Mouse (Mus musculus): Measurements from ENCODE around the gene Cdcp1. TPM values are rescaled to one million over a fixed set of nuclear protein-coding genes. Genes with fewer than 3 reads are reported as not detected.

Gene Cdcp1
- not detected for total RNA-seq (2021)
- long read RNA-seq, experiment 1, partial matches to known transcripts, result 0 of 1 reads
- long read RNA-seq, experiment 1, other reads (novel, unspliced or antisense), result 1 of 1 reads
- long read RNA-seq, experiment 2, result 0 reads

DNA sequence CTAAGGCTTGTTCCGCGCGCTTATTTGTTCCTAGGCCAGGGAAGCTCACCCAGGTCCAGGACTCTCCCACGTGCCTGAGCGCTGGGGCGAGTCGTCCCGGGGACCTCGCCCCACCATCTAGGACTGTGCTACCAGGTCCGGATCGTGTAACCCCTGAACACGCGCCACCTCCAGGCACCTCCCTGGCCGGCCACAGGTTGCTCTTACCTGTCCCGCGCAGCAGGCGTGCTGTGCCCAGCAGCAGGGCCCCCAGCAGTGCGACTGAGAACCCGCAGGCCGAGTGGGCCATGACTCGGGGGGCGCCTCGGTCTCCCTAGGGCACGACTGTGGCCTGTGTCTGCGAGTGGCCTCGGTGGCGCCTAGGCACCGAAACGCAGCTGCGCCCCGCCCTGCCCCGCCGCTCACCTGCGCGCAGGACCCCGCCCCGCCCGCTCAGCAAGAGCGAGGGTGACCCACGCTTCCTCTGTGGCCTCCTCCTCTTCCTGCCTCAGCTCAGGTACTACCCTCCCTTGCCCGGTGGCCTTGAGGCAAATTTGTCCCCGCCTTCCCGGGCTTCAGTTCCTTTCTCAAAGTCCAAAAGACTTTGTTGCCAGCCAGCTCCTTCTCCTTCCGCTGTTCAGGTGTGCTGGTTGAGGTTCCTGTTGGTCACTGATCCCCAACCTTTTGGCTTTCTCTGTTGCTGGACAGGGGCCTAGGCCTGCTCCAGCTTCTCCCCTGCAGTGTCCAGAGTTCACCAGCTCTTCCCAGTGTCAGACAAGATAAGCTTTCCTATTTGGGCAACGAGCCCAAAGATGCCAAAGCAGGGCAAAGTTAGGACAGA is at the start of gene Cdcp1:
Cdcp1 (minus strand) TSS at position 418 of the 820 bp plus-strand sequence.
- DNase-seq (ENCODE audit: low spot score in 2 of 2), result no peak

DNA sequence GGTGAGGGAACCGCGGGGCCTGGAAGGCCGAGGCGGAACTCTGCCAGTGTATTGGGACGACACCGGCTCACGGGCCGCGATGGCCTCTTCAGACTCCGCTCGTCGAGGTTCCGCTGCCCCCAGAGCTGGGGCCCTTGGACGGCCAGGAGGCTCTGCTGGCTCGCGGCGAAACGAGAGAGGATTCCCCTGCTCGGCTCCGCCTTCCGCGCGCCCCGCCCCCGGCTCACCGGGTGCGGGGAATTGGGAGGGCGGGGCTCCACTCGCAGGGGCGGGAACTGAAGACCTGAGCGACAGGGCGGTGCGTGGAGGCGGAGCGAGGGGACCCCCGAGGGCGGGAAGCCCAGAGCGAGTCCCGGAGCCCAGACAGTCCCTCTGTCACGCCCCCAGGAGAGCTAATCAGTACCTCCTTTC is 44.8 kb upstream of the Cdcp1 start, which contains the start of gene Tmem158:
Tmem158 (minus strand) TSS at position 154 of the 411 bp plus-strand sequence.
- DNase-seq (ENCODE audit: low spot score in 2 of 2), result peak; percentile 58 to 80

DNA sequence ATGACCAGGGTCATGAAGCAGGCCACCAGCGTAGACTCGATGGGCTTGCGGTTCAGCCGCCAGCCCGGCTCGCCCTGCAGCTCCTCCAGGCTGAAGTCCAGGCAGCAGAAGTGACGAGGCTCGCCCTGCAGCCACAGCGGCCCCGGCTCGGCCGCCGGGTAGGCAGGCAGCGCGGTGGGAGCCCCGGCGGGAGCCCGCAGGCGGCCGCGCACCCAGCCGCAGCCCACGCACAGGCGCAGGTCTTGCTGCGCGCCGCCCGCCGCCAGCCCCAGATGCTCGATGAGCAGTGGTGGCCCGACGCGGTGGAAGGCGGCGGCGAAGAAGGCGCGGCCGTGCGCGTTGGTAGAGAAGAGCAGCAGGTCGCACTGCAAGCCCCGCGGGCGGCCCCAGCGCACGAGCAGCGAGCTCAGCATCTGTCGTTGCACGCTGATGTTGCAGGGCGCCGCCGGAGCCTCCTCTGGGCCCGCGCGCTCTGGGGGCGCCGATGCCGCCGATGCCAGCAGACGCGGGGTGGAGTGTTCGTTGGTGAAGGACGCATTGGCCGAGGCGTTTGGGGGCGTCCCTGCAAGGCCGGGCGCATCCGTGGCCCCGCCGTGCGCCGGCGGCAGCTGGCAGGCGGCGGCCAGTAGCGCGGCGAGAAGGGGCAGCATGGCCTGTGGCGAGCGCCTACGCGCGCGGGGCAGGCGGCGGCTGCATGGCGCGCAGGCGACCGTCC is 44.2 kb upstream of the Cdcp1 start:
- peak; percentile 35 to 62 for DNase-seq (ENCODE audit: low spot score in 2 of 2)

DNA sequence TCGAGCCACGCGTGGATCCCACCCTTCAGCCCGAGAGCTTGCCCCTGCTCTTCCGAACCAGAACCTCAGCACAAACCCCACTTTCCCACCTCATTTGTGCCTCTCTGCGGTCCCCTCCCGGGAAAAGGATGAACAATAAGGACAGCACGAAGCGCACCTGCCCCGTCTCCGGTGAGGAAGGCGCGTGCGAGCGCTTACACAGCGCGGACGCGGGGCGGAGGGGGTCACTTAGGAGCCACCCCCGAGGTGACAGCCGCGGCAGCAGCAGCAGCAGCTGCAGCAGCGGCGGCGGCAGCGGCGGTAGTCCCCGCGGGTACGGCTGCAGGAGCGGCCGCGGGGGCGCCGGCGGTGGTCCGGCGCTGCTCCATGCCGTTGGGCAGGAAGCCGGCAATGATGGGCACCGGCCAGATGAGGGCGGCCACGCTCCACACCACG is 43.6 kb upstream of the Cdcp1 start:
- DNase-seq (ENCODE audit: low spot score in 2 of 2), result peak; percentile 73 to 84

DNA sequence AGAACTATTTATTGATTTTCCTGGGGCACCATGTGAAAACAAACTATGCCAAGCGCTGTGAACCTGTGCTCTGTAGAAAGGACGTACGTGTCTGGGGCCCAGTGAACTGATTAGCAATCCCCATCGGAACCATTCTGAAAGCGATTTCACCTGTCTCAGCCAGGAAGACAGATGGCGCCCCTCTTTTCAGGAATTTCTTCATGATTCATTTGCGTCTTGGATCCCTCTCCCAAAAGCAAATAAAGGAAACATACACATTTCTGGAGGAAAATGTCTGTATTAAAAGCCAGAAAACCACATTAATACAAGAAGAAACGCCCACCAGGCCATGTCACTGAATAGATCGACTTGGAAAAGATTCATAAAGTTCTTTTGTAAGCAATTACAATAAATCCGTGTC is 43.0 kb upstream of the Cdcp1 start:
- no peak for DNase-seq (ENCODE audit: low spot score in 2 of 2)

DNA sequence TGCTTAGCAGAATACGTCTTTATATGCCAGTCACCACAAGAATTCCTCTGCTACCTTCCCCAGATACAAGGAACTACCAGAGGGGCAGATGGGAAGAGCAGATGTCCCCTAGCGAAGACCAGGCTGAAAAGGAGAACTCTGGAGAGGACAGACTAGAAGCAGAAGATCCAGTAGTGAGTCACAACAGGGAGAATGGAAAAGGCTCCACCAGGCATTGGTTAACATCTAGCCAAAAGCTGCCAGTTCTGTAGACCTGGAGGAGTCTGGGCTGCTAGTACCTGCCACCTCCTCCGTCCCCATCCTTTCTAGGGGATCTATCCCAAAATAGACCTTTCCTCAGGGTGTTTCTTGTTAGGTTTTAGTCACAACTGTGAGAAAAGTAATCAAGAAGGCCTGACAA is 39.9 kb upstream of the Cdcp1 start:
- DNase-seq (ENCODE audit: low spot score in 2 of 2), result no peak

DNA sequence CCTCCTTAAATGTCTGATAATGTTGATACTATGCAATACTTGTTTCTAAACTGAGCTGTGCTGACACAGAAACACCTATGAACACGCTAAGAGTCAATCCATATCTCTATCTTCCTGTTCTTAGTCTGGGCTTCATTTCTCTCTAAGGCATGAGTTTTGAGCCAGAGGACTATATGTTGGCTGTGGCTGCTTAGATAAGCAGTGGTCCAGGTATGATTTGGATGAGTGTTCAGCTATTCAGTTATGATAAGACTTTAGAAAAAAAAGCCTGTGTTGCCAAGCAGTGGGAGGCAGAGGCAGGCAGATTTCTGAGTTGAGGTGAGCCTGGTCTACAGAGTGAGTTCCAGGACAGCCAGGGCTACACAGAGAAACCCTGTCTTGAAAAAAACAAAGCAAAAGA is 32.2 kb upstream of the Cdcp1 start:
- no peak for DNase-seq (ENCODE audit: low spot score in 2 of 2)

DNA sequence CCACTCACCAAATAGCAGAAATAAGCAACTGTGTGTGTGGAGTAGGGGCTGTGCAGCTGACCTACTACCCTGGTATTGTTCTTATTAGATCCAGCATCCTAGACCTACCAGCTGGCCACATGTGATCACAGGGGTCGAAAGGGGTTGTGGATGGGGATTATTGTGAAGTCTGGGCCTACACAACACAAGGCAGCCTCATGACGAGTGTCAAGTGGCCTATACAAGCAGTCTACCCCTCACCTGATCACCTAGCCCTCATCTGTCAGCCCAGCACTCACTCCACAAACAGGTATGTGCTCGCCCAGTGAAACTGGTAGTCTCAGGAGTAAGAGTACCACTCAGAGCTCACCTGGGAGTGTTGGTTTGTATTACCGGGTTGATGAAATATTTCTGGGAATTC is 29.3 kb upstream of the Cdcp1 start:
- DNase-seq (ENCODE audit: low spot score in 2 of 2), result no peak

DNA sequence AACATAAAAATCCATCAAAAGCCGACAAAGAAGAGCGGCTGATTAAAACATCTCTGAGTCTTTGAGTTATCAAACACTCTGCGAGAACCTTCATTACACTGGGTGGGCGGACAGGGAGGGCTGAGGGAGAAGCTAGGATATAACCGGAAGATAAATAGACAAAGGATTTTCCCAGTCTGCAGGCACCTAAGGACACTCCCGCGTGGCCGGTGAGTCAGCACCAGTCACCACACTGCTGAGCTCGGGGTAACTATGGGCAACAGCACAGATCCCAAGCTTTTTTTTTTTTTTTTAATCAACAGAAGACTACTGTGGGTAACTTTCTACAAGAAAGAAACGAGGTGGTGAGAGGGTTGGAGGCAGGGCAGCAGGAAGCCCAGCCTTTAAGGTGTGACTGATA is 28.1 kb upstream of the Cdcp1 start:
- DNase-seq (ENCODE audit: low spot score in 2 of 2), result no peak

DNA sequence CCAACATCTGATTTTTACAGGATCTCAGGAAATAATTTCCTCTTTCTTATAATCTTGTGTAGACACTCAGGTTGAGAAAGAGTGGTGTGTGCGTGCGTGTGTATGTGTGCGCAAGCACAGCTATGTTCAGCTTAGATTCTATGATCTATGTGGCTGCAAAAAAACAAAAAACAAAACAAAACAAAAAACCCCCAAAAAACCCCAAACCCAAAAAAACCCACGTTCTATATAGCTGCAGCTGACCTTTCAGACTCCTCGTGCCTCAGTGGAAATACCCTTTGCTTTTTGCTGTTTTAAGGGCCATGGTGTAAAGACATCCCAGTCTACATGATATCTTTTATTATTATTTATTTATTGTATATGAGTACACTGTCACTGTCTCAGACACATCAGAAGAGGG is 25.4 kb upstream of the Cdcp1 start:
- no peak for DNase-seq (ENCODE audit: low spot score in 2 of 2)

DNA sequence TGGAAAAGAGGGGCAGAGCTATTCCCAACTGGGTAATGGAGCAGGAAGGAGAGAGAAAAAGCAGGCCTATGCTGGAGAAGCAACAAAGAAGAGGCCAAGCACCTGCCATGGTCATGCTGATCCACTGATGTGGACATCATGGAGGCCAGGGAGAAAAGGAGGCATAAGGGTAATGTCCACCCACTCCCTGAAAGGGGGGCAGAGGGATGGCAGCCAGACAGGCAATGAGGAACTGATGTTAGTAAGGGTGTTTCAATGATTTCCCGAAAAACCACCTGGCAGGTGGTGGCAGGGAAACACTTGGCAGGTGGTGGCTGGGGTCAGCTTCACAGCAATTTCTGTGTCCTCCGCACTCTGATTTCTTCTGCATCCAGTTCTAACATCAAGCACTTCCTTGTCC is 24.9 kb upstream of the Cdcp1 start:
- no peak for DNase-seq (ENCODE audit: low spot score in 2 of 2)

DNA sequence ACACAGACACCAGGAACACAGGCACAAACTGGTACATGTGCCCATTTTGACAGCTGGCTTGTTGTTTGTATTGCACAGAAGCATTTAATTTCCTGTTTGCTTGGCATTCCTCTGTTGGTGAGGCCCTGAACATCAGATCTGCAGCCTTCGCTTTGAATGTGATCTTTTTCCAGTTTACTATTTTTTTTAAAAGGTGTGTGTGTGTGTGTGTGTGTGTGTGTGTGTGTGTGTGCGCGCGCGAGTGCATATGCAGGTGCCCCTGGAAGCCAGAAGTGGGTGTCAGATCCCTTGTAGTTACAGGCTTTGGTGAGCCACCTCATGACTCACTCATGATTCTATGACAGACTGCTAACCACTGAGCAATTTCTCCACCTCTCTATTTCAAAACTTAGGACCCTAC is 24.4 kb upstream of the Cdcp1 start:
- DNase-seq (ENCODE audit: low spot score in 2 of 2), result no peak

DNA sequence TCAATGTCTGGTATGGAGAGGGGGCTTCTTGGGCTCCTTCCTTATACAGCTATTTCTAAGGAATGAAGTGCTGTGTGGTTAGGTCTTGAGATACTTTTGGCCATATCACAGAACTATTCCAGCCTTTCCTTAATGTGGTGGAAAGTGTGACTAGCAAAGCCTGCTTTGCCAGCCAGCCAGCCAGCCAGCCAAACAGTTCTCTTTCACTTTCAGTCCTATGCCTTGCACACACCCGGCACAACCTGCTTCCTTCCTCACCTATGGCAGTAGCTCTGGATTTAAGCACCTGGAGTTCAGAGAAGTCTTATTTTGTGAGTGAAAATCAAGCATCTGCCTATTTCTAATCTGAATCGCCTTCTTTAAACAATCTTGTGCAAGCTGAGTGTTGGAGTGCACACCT is 23.8 kb upstream of the Cdcp1 start:
- DNase-seq (ENCODE audit: low spot score in 2 of 2), result no peak

DNA sequence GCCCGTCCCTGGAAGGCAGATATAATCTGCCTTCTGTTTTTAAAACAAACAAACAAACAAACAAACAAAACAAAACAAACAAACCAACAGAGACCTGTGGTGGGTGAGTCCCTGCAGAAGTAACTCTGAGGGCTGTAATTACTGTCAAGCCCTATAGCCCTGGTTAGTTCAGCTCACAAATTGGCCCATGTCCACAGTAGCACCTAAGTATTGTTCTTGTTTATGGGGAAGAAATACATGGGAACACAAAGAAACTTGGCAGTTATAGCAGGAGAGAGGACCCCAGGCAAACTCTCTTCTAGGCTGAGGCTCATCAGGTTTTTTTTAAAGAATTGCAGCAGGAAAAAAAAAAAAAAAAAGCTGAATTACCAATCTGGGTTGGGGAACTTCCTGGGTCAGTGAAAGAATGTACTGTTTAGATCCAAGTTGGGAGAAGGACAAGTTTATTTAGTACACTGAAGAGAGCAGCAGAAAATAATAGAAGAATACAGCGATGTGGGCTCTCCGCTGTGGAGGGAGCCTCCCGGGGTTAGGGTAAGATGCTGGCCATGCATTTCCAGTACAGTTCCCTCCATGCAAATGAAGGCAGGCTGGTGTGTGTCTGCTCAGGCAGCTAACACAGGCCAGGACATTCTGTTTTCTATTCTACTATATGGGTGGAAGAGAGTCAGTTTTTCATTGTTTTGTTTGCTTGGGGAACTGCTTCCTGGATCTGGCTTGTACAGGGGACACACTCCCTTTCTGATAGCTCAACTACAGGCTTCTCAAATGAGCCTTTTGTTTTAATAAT is 22.6 kb upstream of the Cdcp1 start:
- no peak for DNase-seq (ENCODE audit: low spot score in 2 of 2)

DNA sequence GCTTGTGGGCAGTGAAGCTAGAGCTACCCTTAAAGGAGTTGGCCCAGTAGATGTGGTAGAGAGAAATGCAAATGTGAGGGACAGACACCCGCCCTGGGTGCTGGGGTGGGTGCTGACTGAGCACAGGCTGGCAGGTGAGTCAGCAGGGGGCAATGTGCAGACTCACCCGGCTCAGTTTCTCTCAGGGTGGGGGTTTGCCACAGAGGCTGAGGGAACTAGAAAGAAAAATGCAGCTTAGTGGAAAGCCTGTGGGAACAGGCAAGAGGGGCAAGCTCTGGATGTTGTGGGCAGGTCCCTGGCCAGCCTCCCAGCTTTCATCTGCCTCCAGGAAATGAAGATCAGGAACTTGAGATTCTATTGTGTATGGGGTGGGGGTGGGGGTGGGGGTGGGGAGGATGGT is 21.9 kb upstream of the Cdcp1 start:
- DNase-seq (ENCODE audit: low spot score in 2 of 2), result peak in 1 of 2 experiments; percentile 25

DNA sequence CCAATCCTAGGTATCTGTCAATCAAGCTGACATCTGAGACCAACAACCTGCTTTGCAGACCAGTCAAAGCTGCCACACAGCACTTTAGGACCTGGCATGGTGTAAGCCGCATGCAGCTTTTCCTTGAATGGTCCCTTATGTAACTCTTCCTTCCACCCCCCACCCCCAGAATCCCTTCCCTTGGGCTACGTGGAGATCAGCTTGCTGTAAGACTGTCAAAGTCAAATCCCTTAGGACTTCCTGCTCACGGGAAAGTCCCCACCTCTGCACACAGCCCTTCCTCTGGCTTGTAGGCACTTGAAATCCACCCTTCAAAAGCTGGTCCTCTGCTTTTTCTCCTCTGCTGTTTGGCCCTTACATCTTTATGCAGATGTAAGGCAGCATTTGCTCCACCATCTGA is 19.8 kb upstream of the Cdcp1 start:
- no peak for DNase-seq (ENCODE audit: low spot score in 2 of 2)

DNA sequence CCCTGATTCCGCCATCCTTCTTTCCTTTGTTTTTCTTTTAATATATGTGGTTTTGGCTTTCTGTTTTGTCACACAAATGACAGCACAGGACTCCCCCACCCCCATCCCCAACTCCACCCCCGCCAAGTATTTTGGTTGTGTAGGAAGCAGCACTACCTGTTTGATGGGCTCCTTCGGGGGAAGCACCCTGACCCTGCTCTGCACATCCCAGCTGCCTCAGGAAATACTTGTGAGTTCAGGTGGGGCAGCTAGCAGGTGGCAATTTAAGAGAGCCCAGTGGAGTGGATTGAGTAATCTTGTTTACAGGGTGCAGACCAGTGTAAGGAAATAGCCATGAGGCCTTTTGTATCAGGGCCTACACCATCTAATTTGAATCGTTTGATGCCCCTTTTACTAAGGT is 14.0 kb upstream of the Cdcp1 start:
- no peak for DNase-seq (ENCODE audit: low spot score in 2 of 2)

DNA sequence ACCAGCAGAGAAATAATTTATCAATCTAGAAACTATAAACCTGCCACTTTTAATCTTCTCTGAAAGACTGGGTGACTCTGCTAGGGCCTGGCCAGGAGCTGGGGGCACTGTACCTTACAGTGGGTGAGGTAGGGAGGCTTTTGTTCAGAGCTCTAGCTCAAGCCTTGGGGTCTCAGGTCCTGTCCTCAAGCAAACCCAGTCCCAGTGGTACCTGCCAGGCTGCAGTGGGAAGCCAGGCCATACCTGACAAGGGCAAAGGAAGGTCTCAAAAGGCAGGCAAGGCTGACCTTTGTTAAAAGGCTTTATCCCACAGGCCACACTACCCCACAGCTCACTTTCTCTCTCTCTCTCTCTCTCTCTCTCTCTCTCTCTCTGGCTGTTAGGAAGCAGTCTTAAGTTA is 12.8 kb upstream of the Cdcp1 start:
- no peak for DNase-seq (ENCODE audit: low spot score in 2 of 2)

DNA sequence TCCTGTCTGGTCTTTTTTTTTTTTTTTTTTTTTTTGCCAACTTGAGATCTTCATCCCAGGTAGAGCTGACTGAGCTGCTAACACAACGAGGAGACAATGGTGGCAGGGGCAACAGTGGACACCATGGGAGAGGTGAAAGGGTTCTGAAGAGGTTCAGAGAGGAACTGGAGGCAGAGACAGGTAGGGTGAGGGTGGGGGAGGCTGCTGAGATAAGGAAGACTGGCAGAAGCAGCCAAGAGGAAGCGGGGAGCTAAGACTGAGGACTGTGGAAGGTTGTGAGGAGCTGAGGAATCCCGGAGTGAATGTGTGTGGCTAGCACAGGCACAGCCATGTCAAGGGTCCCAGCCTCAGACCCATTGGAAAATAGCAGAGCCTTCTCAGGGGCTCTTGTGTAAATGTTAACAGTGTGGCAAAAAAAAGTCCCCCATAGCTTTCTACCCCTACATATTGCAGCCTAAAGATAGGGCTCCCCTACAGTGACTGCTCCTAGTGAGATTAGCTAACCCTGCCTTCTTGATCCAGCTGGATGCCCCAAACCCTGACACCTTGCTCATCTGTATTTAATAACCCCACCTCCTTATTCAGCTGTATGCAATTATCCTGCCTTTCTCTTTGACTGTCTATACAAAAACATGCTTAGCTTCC is 11.4 kb upstream of the Cdcp1 start:
- no peak for DNase-seq (ENCODE audit: low spot score in 2 of 2)

DNA sequence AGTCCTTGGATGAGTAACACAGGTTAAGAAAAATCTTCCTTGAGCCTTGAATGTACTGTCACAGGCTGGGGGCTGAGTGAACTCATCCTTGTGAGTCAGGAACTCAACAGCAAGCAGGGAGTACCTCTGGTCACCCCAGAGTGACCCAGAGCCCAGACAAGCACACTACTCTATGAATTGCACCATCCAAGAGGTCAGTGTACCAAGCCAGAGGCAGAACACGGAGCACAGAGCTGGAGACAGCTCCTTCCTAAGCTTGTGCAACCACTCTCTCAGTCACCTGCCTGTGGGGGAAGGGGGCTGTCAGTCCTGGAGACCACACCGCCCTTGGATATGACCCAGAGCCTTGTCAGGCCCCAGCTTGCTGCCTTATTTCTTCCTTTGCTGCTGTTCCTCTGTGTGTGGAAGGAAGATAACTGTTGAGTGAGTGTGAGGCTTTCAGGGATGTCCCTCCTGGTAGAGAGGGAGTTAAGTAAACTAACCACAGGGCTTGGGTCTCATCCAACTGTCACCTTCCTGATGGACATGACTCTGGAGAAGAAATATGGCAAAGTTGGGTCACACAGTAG is 9.1 kb upstream of the Cdcp1 start:
- DNase-seq (ENCODE audit: low spot score in 2 of 2), result no peak

DNA sequence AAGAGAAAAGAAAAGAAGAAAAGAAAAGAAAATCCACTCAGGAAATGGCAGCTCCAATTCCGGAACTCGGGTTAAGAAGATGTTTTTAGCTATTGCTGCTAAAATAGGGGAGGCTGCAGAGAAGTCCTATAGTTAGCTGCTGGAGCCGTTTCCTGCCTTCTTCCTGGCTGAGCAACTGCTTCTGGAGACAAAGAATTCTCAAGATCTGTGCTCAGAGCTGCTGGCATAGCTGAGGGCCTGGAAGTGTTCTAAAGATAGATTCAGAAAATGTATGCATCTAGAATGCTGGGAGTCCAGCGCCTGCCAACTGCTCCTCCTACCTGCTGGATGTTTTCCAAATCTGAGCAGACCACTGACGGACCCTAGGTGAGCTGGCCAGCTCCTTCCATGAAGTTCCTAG is 4.0 kb upstream of the Cdcp1 start:
- DNase-seq (ENCODE audit: low spot score in 2 of 2), result no peak
